Mouse (Mus musculus): ENCODE results near the gene Bbs1.
"Not testable (repeated sequence)": the region's sequence is repeated elsewhere in the genome, so short reads cannot be mapped to it uniquely, and the experiment has no call there.

Gene Bbs1

GRCm38 (mm10) chr19:4879324-4879703, 27.1 kb downstream of the Bbs1 start:
- no peak for DNase-seq

GRCm38 (mm10) chr19:4878405-4879323, 27.8 kb downstream of the Bbs1 start, which contains the start of gene Zdhhc24:
Gene Zdhhc24 (plus strand): TSS chr19:4878668.
- DNase-seq, result peak; percentile 95

GRCm38 (mm10) chr19:4877785-4878184, 28.6 kb downstream of the Bbs1 start, which contains the start of gene Actn3:
Gene Actn3 (minus strand): TSS chr19:4877909.
- DNase-seq, result peak; percentile 28

- DNase-seq, result no peak
Observed at GRCm38 (mm10) chr19:4876755-4877154, 29.7 kb downstream of the Bbs1 start.

GRCm38 (mm10) chr19:4876241-4876640, 30.2 kb downstream of the Bbs1 start:
- DNase-seq, result no peak

- not testable (repeated sequence) for DNase-seq
Observed at GRCm38 (mm10) chr19:4874613-4875012, 31.8 kb downstream of the Bbs1 start.

GRCm38 (mm10) chr19:4865147-4865546, 41.3 kb downstream of the Bbs1 start:
- DNase-seq, result peak; percentile 26

- no peak for DNase-seq
Observed at GRCm38 (mm10) chr19:4863048-4863447, 43.4 kb downstream of the Bbs1 start.

- DNase-seq, result no peak
Observed at GRCm38 (mm10) chr19:4859081-4859480, 47.3 kb downstream of the Bbs1 start.

GRCm38 (mm10) chr19:4855951-4856350, 50.5 kb downstream of the Bbs1 start:
- DNase-seq, result no peak

- DNase-seq, result no peak
Observed at GRCm38 (mm10) chr19:4855470-4855820, 51.0 kb downstream of the Bbs1 start.

GRCm38 (mm10) chr19:4854552-4855469, 51.6 kb downstream of the Bbs1 start, which contains the start of gene Ctsf:
Gene Ctsf (plus strand): TSS chr19:4855130.
- peak; percentile 94 for DNase-seq

- DNase-seq, result no peak
Observed at GRCm38 (mm10) chr19:4850281-4850680, 56.1 kb downstream of the Bbs1 start.

GRCm38 (mm10) chr19:4849800-4850199, 56.6 kb downstream of the Bbs1 start:
- no peak for DNase-seq

- peak; percentile 28 for DNase-seq
Observed at GRCm38 (mm10) chr19:4847490-4847889, 58.9 kb downstream of the Bbs1 start.

GRCm38 (mm10) chr19:4845846-4846245, 60.6 kb downstream of the Bbs1 start:
- DNase-seq, result no peak

- no peak for DNase-seq
Observed at GRCm38 (mm10) chr19:4842611-4843010, 63.8 kb downstream of the Bbs1 start.

GRCm38 (mm10) chr19:4840848-4841247, 65.6 kb downstream of the Bbs1 start:
- DNase-seq, result no peak

- peak; percentile 97 for DNase-seq
Observed at GRCm38 (mm10) chr19:4839149-4839548, 67.3 kb downstream of the Bbs1 start, which contains the start of the genes Ccs and Ccdc87. Gene Ccs (minus strand): TSS chr19:4839332. Gene Ccdc87 (plus strand): TSS chr19:4839366.

- DNase-seq, result no peak
Observed at GRCm38 (mm10) chr19:4838526-4839140, 67.8 kb downstream of the Bbs1 start.

- no peak for DNase-seq
Observed at GRCm38 (mm10) chr19:4837049-4837448, 69.4 kb downstream of the Bbs1 start.
